Mouse (Mus musculus): ENCODE results near the gene Tshz3.

Tshz3 gene

GRCm38 (mm10) chr7:36786713-36787421 is 88.9 kb downstream of the Tshz3 start:
- DNase-seq: no peak

DNA sequence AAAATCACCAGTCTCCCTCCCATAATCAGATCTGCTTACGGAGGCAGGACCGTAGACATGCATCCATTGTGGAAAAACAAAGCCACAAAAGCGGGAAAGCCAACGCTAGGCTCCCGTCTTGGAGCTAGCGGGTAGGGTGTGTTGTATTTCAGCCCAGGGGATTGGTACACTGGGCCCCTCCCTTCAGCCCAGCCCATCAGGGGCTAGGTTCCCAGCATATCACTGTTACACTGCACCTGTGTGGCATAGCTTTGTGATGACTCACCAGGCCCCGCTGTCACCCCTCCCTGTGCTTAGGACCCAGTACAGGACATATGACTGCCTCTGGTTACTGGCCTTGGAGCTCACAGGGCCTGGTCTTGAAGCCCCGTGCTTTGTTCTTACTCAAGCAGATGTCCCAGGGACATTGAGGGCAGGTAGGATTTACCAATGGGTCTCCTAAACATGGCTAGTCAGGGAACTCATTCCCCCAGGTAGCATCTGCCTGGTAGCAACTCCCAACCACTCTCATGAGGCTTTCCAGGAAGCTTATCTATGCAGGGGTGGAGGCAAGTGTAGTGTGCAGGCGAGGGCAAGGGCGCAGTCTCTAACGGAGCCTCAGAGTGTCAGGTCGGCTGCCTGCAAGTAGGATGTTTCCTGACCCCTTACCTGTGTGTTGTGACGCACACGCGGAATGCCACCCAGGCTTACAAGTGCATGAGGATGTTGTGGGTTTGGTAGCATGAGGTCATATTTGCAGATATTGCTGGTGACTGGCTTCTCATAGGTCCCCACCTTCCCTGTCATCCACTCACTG is 98.7 kb downstream of the Tshz3 start:
- no peak for DNase-seq

Data from kidney, adult 9 months (tissue).